Mouse (Mus musculus) cerebellum, adult 18-20 months (tissue): ENCODE results near the gene Pam.

ENCODE experiments used
- DNase-seq, 2 experiments: peaks; one replicate each; pipeline ENCODE4 v3.0.0; 2021

Pam gene

GRCm38 (mm10) chr1:98079640-98080039 lies 15.8 kb downstream of the Pam start:
- DNase-seq: no peak

GRCm38 (mm10) chr1:98078735-98079134 lies 16.7 kb downstream of the Pam start:
- no peak for DNase-seq

GRCm38 (mm10) chr1:98073826-98074225 lies 21.6 kb downstream of the Pam start:
- DNase-seq: peak; percentile 5 to 8

DNA sequence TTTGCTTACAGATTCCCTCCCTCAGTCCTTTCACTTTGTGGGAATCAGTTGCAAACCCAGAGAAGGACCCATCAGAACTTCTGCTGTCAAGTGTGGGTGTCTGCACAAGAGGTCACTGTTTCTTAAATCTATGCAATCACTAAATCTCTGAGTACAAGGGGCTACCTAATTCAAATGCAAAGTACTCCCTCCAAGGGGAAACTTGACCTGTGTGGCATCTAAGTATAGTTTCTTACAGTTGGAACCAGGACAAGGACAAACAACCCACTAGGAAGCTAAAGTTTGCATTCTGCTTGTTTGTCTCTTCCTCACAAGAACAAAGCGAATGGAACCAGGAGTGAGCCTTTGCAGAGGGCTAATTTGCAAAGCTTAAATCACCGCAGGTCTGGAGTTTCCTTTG lies 22.3 kb downstream of the Pam start:
- no peak for DNase-seq

- no peak for DNase-seq
These were observed 23.4 kb downstream of the Pam start for GRCm38 (mm10) chr1:98072045-98072444.

- no peak for DNase-seq
These were observed 24.0 kb downstream of the Pam start for GRCm38 (mm10) chr1:98071436-98071835.

DNA sequence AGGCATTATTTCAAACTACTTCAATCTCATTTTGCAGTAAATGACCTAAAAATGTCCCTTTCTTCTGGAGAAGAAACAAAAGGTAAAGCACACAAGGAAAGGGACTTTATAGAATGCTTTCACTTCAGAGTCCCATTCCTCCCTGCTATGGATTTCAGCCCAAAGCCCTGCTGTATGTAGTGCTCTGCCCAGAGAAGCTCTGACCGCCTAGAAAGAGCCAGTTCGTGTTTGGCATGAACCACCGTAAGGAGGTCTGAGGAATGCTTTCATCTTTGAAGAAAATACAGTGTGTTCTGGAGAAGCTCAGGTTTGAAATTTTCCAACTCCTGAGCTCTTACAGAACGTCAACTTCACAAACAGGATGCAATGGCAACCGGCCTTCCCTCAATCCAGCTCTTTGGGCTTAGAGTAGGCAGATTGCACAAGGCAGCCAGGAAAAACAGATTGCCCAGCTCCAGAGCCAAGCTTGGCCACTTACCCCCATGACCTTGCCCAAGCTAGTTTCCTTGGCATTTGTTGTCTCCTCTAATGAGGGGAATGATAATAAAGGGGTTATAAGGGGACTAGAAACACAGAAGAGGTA lies 24.6 kb downstream of the Pam start:
- no peak for DNase-seq

- no peak for DNase-seq
These were observed 27.3 kb downstream of the Pam start for GRCm38 (mm10) chr1:98068177-98068576.

DNA sequence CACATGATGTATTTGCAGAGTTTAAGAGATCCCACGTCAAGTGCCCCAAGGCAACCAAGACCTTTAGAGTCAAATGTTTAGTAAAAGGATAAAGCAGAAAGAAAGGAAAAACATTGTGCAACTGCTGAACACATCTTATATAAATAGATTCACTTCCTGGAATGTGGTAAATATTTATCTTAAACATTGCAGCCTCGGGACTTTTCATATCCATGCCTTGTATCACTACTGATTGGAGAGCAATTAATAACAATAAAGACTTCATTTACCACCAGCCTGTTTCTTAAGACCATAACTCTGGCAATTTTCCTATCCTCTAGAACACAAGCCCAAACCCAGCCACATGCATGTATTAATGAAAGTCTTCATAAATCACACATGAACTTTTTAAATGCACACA lies 33.4 kb downstream of the Pam start:
- DNase-seq: no peak

DNA sequence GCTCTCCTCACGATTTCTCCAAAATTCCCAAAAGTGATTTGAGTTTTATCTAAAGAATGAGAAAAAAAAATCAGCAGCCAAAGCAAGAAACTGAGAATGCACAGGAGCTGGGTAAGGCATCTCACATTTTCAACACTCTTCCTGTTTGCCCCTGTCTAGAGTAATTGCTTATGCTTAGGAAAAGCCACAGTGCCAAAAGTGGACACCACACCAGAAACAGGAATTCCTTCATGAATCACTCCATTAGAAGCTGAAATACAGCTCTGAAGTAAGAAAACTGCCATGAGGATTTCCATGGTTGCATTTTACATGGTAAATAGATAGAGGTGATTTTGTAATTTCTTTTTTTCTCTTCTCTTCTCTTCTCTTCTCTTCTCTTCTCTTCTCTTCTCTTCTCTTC lies 36.0 kb downstream of the Pam start:
- no peak for DNase-seq

DNA sequence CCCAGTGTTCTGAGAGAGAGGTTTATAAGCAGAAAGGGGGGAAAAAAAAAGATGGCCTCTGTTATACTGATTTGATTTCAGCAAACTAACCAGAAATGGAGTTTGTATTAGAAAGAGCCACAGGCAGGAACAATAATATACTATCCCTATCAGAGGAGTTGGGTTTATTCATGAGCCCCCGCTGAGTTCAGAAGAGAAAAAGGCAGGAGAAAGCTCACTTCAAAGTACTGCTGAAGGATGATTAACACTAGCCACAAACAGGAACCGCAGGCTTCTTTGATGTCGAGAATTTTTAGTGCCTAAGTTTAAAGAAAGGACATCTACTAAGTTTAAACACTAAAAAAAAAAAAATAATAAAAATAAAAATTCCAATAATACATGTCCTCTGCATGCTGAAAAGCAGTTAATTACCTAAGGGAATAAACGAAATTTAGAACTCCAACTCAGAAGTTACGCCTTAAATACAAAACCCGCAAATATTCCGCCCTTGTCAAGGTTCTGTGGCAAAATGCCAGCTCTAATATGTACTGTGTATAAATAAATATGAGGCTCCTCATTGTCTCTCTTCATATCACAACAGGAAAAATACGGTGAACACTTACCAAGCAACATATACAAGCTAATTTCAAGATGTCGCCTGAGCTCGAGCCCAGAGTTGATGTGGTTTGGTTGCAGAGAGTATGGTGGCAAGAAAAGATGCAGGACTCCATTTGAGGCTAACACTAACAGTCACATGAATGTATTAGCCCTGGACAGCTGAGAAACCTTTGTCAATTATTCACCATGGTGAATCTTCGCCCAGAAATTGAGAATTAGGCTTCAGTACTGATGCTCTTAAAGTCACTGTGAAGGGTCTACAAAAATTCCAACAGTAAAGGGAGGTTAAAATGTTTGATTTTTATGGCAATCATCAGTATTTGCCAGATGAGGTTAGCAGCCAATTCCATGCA lies 38.2 kb downstream of the Pam start:
- DNase-seq: no peak

GRCm38 (mm10) chr1:98056277-98056676 lies 39.2 kb downstream of the Pam start:
- no peak for DNase-seq

DNA sequence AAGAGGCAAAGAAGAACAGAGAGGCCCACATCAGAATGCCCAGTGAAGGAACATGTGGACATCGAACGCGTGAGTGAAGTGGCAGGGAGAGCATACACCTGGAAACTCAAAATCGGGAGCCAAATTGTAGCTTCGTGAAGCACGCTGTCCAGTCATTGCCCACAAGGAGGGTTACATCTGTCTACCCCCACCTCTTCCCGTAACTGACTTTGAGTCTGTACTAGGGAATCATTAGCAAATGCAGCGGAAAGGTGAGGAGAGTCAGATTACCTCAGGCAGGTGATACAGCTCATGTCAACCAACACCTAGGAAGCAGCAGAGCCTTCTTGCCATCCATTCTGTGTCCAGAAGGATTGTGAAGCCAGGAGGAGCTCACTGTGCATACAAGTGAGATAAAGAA lies 39.9 kb downstream of the Pam start:
- DNase-seq: no peak

DNA sequence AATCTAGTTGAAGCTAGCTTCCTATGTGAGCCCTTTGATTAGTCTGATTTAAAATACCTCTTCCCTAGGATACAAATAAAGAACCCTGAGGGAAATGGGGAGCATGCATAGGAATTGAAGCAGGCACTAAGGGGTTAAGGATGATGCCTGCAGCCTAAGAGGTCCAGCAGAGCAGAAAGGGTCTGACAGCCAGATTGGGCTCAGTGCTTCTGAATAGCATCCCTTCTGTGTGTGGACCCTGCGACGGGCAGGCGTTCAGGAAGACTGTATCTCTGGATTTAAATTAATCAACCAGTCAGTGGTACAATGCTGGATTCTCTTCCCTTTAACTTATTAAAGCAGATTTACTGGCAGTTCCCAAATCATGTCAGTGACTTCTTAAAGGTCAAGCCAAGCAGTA lies 41.5 kb downstream of the Pam start:
- no peak for DNase-seq

DNA sequence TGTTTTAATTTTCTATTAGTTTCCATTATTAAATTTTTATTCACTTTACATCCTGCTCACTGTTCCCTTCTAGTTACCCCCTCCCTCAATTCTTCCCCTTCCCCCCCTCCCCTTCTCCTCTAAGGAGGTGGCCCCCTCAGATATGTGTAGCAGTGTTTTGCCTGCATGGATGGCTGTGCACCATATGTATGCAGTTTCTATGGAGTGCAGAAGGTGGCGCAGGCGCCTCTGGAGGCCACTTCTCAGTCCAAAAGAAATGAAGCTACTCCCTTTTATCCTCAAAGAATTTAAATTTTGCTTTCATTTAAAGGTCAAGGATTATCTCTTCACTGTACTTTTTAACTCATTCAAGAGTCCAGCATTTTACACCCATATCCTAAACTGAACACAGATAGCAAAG lies 42.0 kb downstream of the Pam start:
- no peak for DNase-seq

DNA sequence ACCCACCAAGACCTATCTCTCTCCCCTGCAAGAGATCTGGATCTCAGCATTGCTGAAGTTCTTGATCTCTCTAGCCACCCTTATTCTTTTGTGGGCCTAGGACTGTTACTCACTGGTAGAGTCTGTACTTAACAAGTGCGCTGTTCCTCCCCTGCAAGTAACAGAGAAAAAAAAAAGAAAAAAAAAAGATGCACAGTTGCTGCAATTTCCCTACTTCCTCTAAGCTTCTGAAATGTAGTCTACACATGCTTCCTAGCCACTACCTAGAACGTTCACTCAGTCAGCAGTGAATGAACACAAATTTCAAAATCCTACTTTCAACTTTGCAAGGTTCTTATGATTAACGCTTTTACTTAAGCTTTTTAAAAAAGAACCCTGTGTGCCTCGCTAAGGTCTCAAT lies 42.7 kb downstream of the Pam start:
- DNase-seq: no peak

DNA sequence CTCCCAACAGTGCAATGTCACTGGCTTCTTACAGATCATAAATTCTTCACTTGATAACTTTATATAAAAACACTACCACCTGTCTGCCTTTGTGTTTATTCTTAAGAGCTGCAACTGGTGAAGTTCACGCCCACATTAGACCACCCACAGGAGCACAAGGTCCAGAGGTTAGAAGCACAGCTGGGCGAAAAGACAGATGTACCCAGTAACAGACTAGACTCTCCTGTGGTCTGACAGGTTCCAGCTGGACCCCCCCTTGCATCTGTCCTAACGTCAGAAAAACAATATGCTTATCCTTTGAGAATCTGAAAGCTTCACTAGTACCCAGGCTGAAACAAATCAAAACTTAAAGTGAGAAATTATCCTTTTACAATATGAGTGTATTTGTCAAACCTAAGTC lies 44.4 kb downstream of the Pam start:
- DNase-seq: no peak

DNA sequence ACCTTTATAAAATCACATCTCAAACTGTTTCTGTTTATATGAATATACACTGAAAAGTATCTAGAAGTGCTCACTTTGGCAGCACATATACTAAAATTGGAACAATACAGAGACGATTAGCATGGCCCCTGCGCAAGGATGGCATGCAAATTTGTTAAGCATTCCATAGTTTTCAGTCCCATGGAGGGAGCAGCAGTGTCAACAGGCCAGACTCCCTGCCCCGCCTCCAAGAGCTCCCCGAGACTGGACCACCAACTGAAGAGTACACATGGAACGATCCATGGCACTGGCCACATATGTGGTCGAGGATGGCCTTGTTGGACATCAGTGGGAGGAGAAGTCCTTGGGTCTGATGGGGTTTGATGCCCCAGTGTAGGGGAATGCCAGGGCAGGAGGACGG lies 45.7 kb downstream of the Pam start:
- no peak for DNase-seq

DNA sequence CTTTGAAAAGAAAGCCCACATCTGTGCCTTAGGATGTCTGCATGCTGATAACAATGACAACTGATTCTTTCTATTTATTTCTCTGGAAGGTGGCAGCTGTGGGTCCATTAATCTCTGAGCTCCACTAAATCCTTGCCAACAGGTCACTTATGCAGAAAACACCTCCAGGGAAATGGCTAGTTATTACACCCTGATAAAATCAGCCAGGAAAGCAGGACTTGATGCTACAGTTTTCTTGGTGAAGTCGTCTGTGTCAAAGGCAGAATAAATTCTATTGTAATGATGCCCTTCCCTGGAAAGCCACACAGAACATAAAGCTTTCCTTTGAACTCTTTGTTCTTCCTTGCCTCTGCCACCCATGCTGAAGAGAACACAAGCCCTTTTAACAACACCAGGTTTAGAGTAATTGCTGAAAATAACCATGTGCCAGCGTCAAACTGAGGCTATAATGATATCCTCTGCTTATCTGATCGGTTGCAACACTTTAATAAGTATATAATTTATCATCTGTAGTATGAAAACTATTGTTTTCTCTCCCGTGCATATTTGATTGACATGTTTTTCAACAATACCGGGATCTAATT lies 47.1 kb downstream of the Pam start:
- no peak for DNase-seq

- DNase-seq: no peak
These were observed 47.9 kb downstream of the Pam start for GRCm38 (mm10) chr1:98047284-98048217.

DNA sequence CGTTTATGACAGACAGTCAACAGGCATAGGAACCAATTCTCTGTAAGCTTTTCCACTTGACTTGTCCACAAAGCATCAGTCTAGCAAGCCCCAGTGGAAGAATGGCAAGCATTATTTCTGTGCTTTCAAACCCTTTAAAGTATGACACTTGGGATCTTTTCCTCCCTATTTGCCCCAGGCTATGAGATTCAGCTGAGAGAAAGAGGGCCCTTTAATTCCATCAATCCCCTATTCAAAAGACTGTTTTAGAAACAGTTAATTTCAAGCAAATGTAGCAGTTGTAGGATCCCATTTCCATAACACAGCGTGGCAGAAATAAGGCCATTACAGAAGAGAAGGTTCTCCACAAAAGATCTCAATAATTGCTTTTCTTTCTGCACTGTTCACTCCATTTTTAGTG lies 53.0 kb downstream of the Pam start:
- DNase-seq: no peak

DNA sequence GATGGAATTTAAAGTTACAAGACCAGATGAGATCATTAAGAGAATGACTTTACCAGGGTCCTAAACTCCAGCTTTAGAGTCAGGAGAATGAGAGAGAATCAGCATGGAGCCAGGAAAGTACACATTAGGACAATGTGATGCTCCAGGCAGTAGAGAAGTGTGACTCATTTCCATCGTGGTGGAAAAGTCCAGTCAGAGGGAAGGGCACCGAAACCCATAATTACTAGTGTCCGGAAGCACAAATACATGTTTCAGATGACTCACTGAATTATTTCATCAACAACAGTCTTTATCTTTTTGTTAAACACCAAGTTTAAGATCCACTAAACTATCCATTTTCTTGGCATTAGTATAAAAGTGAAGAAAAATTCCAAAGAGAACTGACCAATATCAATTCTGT lies 57.2 kb downstream of the Pam start:
- DNase-seq: no peak

GRCm38 (mm10) chr1:98035736-98036135 lies 59.7 kb downstream of the Pam start:
- no peak for DNase-seq
